Mouse (Mus musculus) hindbrain, embryonic 11.5 days (tissue): ENCODE measurements around the gene Acap1. TPM values are rescaled to one million over a fixed set of nuclear protein-coding genes. Genes with fewer than 3 reads are reported as not detected.
"Not testable (repeated sequence)": the region's sequence is repeated elsewhere in the genome, so short reads cannot be mapped to it uniquely, and the experiment has no call there.

Experiments used
- ATAC-seq: fragments of 200-750 bp; cut with Nextera tagmentation; 2 replicates; pipeline ENCODE4 v1.8.0; 2017; ENCODE audit warnings: mild to moderate bottlenecking, moderate TSS enrichment, moderate library complexity; ENCODE audit not compliant: low FRiP score
- DNase-seq: peaks from one replicate; pipeline ENCODE4 v3.0.0-alpha.2; 2015; ENCODE audit warnings: low spot score
- H3K27ac ChIP-seq: fragments of 300-500 bp; sonication (generic); 2 replicates; pipeline ENCODE4 v1.5.1; 2014; ENCODE audit warnings: mild to moderate bottlenecking, low read depth, low read length
- H3K27me3 ChIP-seq: fragments of 300-500 bp; sonication (generic); 2 replicates; pipeline ENCODE4 v1.6.1; 2014; ENCODE audit warnings: mild to moderate bottlenecking, low read length, moderate library complexity, mixed read lengths; ENCODE audit not compliant: control insufficient read depth, insufficient read depth
- H3K36me3 ChIP-seq: fragments of 300-500 bp; sonication (generic); 2 replicates; pipeline ENCODE4 v1.6.1; 2014; ENCODE audit warnings: mild to moderate bottlenecking, low read length, moderate library complexity, mixed read lengths; ENCODE audit not compliant: control insufficient read depth, insufficient read depth
- H3K4me1 ChIP-seq: fragments of 300-500 bp; sonication (generic); replicated peaks from 2 replicates; pipeline ENCODE4 v1.6.1; 2014; ENCODE audit warnings: low read length, mixed read lengths; ENCODE audit not compliant: control insufficient read depth, insufficient read depth
- H3K4me2 ChIP-seq: fragments of 300-500 bp; sonication (generic); replicated peaks from 2 replicates; pipeline ENCODE4 v1.6.1; 2014; ENCODE audit warnings: mild to moderate bottlenecking, low read depth, low read length
- H3K4me3 ChIP-seq: fragments of 300-500 bp; sonication (generic); 2 replicates; pipeline ENCODE4 v1.5.1; 2014; ENCODE audit warnings: low read depth, low read length
- H3K9ac ChIP-seq: fragments of 300-500 bp; sonication (generic); 2 replicates; pipeline ENCODE4 v1.6.1; 2014; ENCODE audit warnings: low read depth, low read length
- H3K9me3 ChIP-seq: fragments of 300-500 bp; sonication (generic); 2 replicates; pipeline ENCODE4 v1.6.1; 2016; ENCODE audit warnings: low read length; ENCODE audit not compliant: control insufficient read depth
- WGBS: fragments of 180-500 bp; shearing (Covaris S2); extraction: QIAGEN DNeasy Blood & Tissue Kit; methylation state at CpG from one replicate; pipeline ENCODE4 v1.1.7; 2014; 5-methylcytosine and 5-hydroxymethylcytosine counted together
- polyA plus RNA-seq: library from polyadenylated mRNA; unstranded; fragments of >200 nt; fragmentation: Nextera tagmentation; extraction: Ambion mirVana; gene quantifications from 2 replicates; pipeline ENCODE4 v1.2.1, GENCODE M21; 2014

The Acap1 gene
- polyA plus RNA-seq, 1 experiment from 2014 or later, result 0.45 TPM

GRCm38 (mm10) chr11:69876867-69877266 is 18.5 kb downstream of the Acap1 start:
- Histone ChIP-seq H3K4me3 (no peak overlapping the region), H3K4me1 (no peaks in the 10 kb centered on the region; the same call in none of the 2 replicates), H3K9ac (no peak overlapping the region), H3K9me3 (no peaks in the 10 kb centered on the region), H3K36me3 (no peaks in the 10 kb centered on the region), H3K27me3 (no peaks in the 10 kb centered on the region), H3K27ac (no peak overlapping the region), H3K4me2 (peak overlapping the region; percentile 30; the same call in 1 of the 2 replicates)
- peak; percentile 88 for DNase-seq
- WGBS, result 3% methylated on average over 12 of the region's 12 CpGs
- ATAC-seq, result peak; percentile 31; the same call in 1 of the 2 replicates

GRCm38 (mm10) chr11:69876186-69876585 is 19.2 kb downstream of the Acap1 start:
- no peaks in the 10 kb centered on the region for H3K36me3 ChIP-seq
- no peak overlapping the region for H3K4me2 ChIP-seq
- no peak overlapping the region for H3K9ac ChIP-seq
- no peak for DNase-seq
- no peak overlapping the region for H3K27ac ChIP-seq
- H3K4me1 ChIP-seq, result no peaks in the 10 kb centered on the region; the same call in none of the 2 replicates
- ATAC-seq, result no peak
- no peak overlapping the region for H3K4me3 ChIP-seq
- H3K27me3 ChIP-seq, result no peaks in the 10 kb centered on the region
- no peaks in the 10 kb centered on the region for H3K9me3 ChIP-seq
- 71% methylated on average over 7 of the region's 7 CpGs for WGBS

GRCm38 (mm10) chr11:69872451-69872850 is 22.9 kb downstream of the Acap1 start:
- H3K9ac ChIP-seq, result no peak overlapping the region
- H3K4me2 ChIP-seq, result no peak overlapping the region
- no peaks in the 10 kb centered on the region for H3K27me3 ChIP-seq
- H3K9me3 ChIP-seq, result no peaks in the 10 kb centered on the region
- no peak overlapping the region for H3K27ac ChIP-seq
- H3K36me3 ChIP-seq, result no peaks in the 10 kb centered on the region
- no peaks in the 10 kb centered on the region for H3K4me1 ChIP-seq
- H3K4me3 ChIP-seq, result no peak overlapping the region
- WGBS, result 84% methylated on average over 4 of the region's 4 CpGs
- ATAC-seq, result no peak
- DNase-seq, result no peak

- DNase-seq, result no peak
- no peaks in the 10 kb centered on the region for H3K27me3 ChIP-seq
- no peak overlapping the region for H3K4me3 ChIP-seq
- H3K4me2 ChIP-seq, result no peak overlapping the region
- no peaks in the 10 kb centered on the region for H3K9me3 ChIP-seq
- WGBS, result 89% methylated on average over 7 of the region's 7 CpGs
- H3K36me3 ChIP-seq, result no peaks in the 10 kb centered on the region
- H3K4me1 ChIP-seq, result no peaks in the 10 kb centered on the region
- no peak overlapping the region for H3K9ac ChIP-seq
- no peak overlapping the region for H3K27ac ChIP-seq
- ATAC-seq, result no peak
Observed at GRCm38 (mm10) chr11:69871822-69872221, 23.5 kb downstream of the Acap1 start.

GRCm38 (mm10) chr11:69870289-69871069 is 24.9 kb downstream of the Acap1 start:
- H3K9me3 ChIP-seq, result no peaks in the 10 kb centered on the region
- no peaks in the 10 kb centered on the region for H3K4me1 ChIP-seq
- 99% methylated on average over 2 of the region's 2 CpGs for WGBS
- no peaks in the 10 kb centered on the region for H3K27me3 ChIP-seq
- H3K4me2 ChIP-seq, result no peak overlapping the region
- no peak overlapping the region for H3K9ac ChIP-seq
- no peaks in the 10 kb centered on the region for H3K36me3 ChIP-seq
- no peak overlapping the region for H3K4me3 ChIP-seq
- H3K27ac ChIP-seq, result no peak overlapping the region
- DNase-seq, result no peak
- no peak for ATAC-seq

GRCm38 (mm10) chr11:69867335-69867734 is 28.0 kb downstream of the Acap1 start:
- ATAC-seq (no peak), DNase-seq (no peak)
- 76% methylated on average over 9 of the region's 9 CpGs for WGBS
- no peaks in the 10 kb centered on the region for H3K9me3 ChIP-seq
- H3K4me1 ChIP-seq, result no peaks in the 10 kb centered on the region
- no peak overlapping the region for H3K4me2 ChIP-seq
- H3K9ac ChIP-seq, result no peak overlapping the region
- H3K4me3 ChIP-seq, result no peak overlapping the region
- H3K36me3 ChIP-seq, result no peaks in the 10 kb centered on the region
- no peaks in the 10 kb centered on the region for H3K27me3 ChIP-seq
- no peak overlapping the region for H3K27ac ChIP-seq

- no peak for ATAC-seq
- Histone ChIP-seq H3K27me3 (no peaks in the 10 kb centered on the region), H3K9me3 (no peaks in the 10 kb centered on the region), H3K4me2 (no peak overlapping the region), H3K4me3 (no peak overlapping the region), H3K4me1 (no peaks in the 10 kb centered on the region), H3K36me3 (no peaks in the 10 kb centered on the region), H3K9ac (no peak overlapping the region), H3K27ac (no peak overlapping the region)
- 88% methylated on average over 9 of the region's 9 CpGs for WGBS
- no peak for DNase-seq
Observed at GRCm38 (mm10) chr11:69865561-69865960, 29.8 kb downstream of the Acap1 start.

GRCm38 (mm10) chr11:69864138-69864860 is 31.0 kb downstream of the Acap1 start:
- H3K36me3 ChIP-seq, result no peaks in the 10 kb centered on the region
- H3K4me1 ChIP-seq, result no peaks in the 10 kb centered on the region
- ATAC-seq, result no peak
- H3K9me3 ChIP-seq, result no peaks in the 10 kb centered on the region
- no peak for DNase-seq
- H3K9ac ChIP-seq, result no peak overlapping the region
- 66% methylated on average over 8 of the region's 8 CpGs for WGBS
- no peak overlapping the region for H3K4me3 ChIP-seq
- no peak overlapping the region for H3K27ac ChIP-seq
- no peaks in the 10 kb centered on the region for H3K27me3 ChIP-seq
- H3K4me2 ChIP-seq, result no peak overlapping the region

- not testable (repeated sequence) for H3K36me3 ChIP-seq, H3K4me3 ChIP-seq, H3K27me3 ChIP-seq, DNase-seq, ATAC-seq, H3K9me3 ChIP-seq, H3K4me2 ChIP-seq, H3K9ac ChIP-seq, H3K27ac ChIP-seq, H3K4me1 ChIP-seq
- WGBS, result 82% methylated on average over 3 of the region's 3 CpGs
Observed at GRCm38 (mm10) chr11:69863729-69864128, 31.6 kb downstream of the Acap1 start.
